9 mouse cellular contexts compared by ENCODE assay signal in genomic region chr8:120190810-120191413, GRCm38 (mm10). TPM values are rescaled to one million over a fixed set of nuclear protein-coding genes. Genes with fewer than 3 reads are reported as not detected.
DNase-seq lines count a peak whose midpoint lies in the region; ATAC-seq and TF ChIP-seq lines count a peak whose summit lies in the region.
"Had no signal": no experiment of that assay in that cellular context is flagged by ENCODE, and none has a peak within 500 bp of the region (broad histone marks: within the 10 kb centered on the region; RNA-seq: fewer than 3 reads in every experiment).

No protein-coding gene starts in this region.

- peak; percentile 57; the same call in 1 of the 2 replicates for TF ChIP-seq EP300 in heart, adult 2 months (IDR thresholded peaks at IDR 0.05; ENCODE audit: insufficient read depth, low read depth, low read length)

- peak overlapping the region; percentile 54 for H3K4me2 ChIP-seq in embryonic facial prominence, embryonic 13.5 days
- H3K4me2 ChIP-seq in midbrain, embryonic 11.5 days = peak overlapping the region; percentile 14; the same call in 1 of the 2 replicates
- H3K4me2 ChIP-seq in stomach, embryonic 14.5 days (replicated peaks; ENCODE audit: low read depth, low read length) = peak overlapping the region; percentile 26

- no peaks in the 10 kb centered on the region for H3K36me3 ChIP-seq in embryonic facial prominence, embryonic 13.5 days
- H3K36me3 ChIP-seq in heart, adult 2 months (ENCODE audit: control insufficient read depth, insufficient read depth, low read length) = no peaks in the 10 kb centered on the region
- H3K36me3 ChIP-seq in kidney, adult 2 months (ENCODE audit: control insufficient read depth, insufficient read depth, low read length) = no peaks in the 10 kb centered on the region
- no peaks in the 10 kb centered on the region for H3K36me3 ChIP-seq in midbrain, embryonic 11.5 days (ENCODE audit: control insufficient read depth, insufficient read depth, low read length)
- no peaks in the 10 kb centered on the region for H3K36me3 ChIP-seq in stomach, embryonic 14.5 days (ENCODE audit: control insufficient read depth, insufficient read depth, low read length)

- H3K9ac ChIP-seq in embryonic facial prominence, embryonic 13.5 days = peak overlapping the region; percentile 46
- peak overlapping the region; percentile 86 for H3K9ac ChIP-seq in heart, adult 2 months (ENCODE audit: low read depth, low read length)
- peak overlapping the region; percentile 14; the same call in 1 of the 2 replicates for H3K9ac ChIP-seq in midbrain, embryonic 11.5 days (ENCODE audit: low read length)
- no peak overlapping the region for H3K9ac ChIP-seq in stomach, embryonic 14.5 days (replicated peaks; ENCODE audit: low read depth, low read length)

- TF ChIP-seq CTCF in heart, adult 2 months (IDR thresholded peaks at IDR 0.05) = peak; percentile 20; the same call in 1 of the 2 replicates
- TF ChIP-seq CTCF in kidney, adult 2 months (conservative IDR thresholded peaks at IDR 0.05; ENCODE audit: insufficient read depth, insufficient read length, low read depth, low read length) = no peak

- 35% methylated on average over 19 of the region's 20 CpGs for WGBS in embryonic facial prominence, embryonic 13.5 days
- WGBS in heart, adult 2 months = 23% methylated on average over 20 of the region's 20 CpGs
- 24% methylated on average over 20 of the region's 20 CpGs for WGBS in kidney, adult 2 months
- 49% methylated on average over 20 of the region's 20 CpGs for WGBS in midbrain, embryonic 11.5 days
- WGBS in stomach, embryonic 14.5 days = 20% methylated on average over 20 of the region's 20 CpGs

- H3K4me3 ChIP-seq in embryonic facial prominence, embryonic 13.5 days = peak overlapping the region; percentile 25
- H3K4me3 ChIP-seq in heart, adult 2 months = peak overlapping the region; percentile 5; the same call in 1 of the 2 replicates
- peak overlapping the region; percentile 29; the same call in 1 of the 2 replicates for H3K4me3 ChIP-seq in kidney, adult 2 months (ENCODE audit: insufficient read depth, low read depth, low read length)
- no peak overlapping the region for H3K4me3 ChIP-seq in midbrain, embryonic 11.5 days (ENCODE audit: low read depth, low read length)
- H3K4me3 ChIP-seq in stomach, embryonic 14.5 days (ENCODE audit: low read depth, low read length) = no peak overlapping the region

- ATAC-seq in embryonic facial prominence, embryonic 13.5 days (ENCODE audit: insufficient number of reproducible peaks, insufficient read depth, low FRiP score, low TSS enrichment, low read depth) = peak; percentile 71
- peak; percentile 74 for ATAC-seq in midbrain, embryonic 11.5 days (ENCODE audit: low FRiP score)
- ATAC-seq in stomach, embryonic 14.5 days (ENCODE audit: insufficient number of reproducible peaks, insufficient read depth, low FRiP score, low read depth) = peak; percentile 87
- no peak for ATAC-seq in megakaryocyte, adult 5-6 weeks (ENCODE audit: poor library complexity, severe bottlenecking)

- intact Hi-C loops in heart, adult 2 months (cut with DNase I) = no loop called here
- intact Hi-C loops in left cerebral cortex, postnatal 36 days (cut with DNase I) = no loop called here

- no peak for TF ChIP-seq POLR2A in heart, adult 2 months (IDR thresholded peaks at IDR 0.05; ENCODE audit: insufficient read depth, low read depth, low read length)
- no peak for TF ChIP-seq POLR2A in kidney, adult 2 months (IDR thresholded peaks at IDR 0.05; ENCODE audit: low read depth, low read length)

- peak; percentile 91 to 94 for DNase-seq in adrenal gland, postnatal 4 days (ENCODE audit: low spot score in 2 of 2)
- peak; percentile 96 to 98 for DNase-seq in heart, adult 2 months
- DNase-seq in kidney, adult 2 months = peak; percentile 96
- peak; percentile 84 to 86 for DNase-seq in left cerebral cortex, postnatal 36 days (ENCODE audit: low spot score in 2 of 2)
- DNase-seq in midbrain, embryonic 11.5 days (ENCODE audit: low spot score, missing footprints) = no peak

- H3K27ac ChIP-seq in embryonic facial prominence, embryonic 13.5 days = peak overlapping the region; percentile 82
- peak overlapping the region; percentile 89 for H3K27ac ChIP-seq in heart, adult 2 months
- H3K27ac ChIP-seq in kidney, adult 2 months (ENCODE audit: insufficient read depth, low read depth, low read length) = peak overlapping the region; percentile 91
- H3K27ac ChIP-seq in midbrain, embryonic 11.5 days (ENCODE audit: low read depth, low read length) = peak overlapping the region; percentile 5; the same call in 1 of the 2 replicates
- H3K27ac ChIP-seq in stomach, embryonic 14.5 days (ENCODE audit: low read length) = peak overlapping the region; percentile 87

- peaks cover 32% of the 10 kb centered on the region for H3K4me1 ChIP-seq in embryonic facial prominence, embryonic 13.5 days
- peaks cover 33% of the 10 kb centered on the region for H3K4me1 ChIP-seq in heart, adult 2 months (ENCODE audit: control insufficient read depth, insufficient read depth, low read length)
- H3K4me1 ChIP-seq in kidney, adult 2 months (ENCODE audit: control insufficient read depth, insufficient read depth, low read length) = peaks cover 16% of the 10 kb centered on the region
- peaks cover 9% of the 10 kb centered on the region for H3K4me1 ChIP-seq in midbrain, embryonic 11.5 days (ENCODE audit: control insufficient read depth, insufficient read depth, low read length)
- peaks cover 23% of the 10 kb centered on the region for H3K4me1 ChIP-seq in stomach, embryonic 14.5 days (ENCODE audit: control insufficient read depth, insufficient read depth, low read length)

- H3K9me3 ChIP-seq in embryonic facial prominence, embryonic 13.5 days = no peaks in the 10 kb centered on the region
- H3K9me3 ChIP-seq in midbrain, embryonic 11.5 days (ENCODE audit: control insufficient read depth, low read length) = no peaks in the 10 kb centered on the region; the same call in 1 of the 2 replicates
- no peaks in the 10 kb centered on the region for H3K9me3 ChIP-seq in stomach, embryonic 14.5 days (ENCODE audit: control insufficient read depth, low read depth, low read length)

- H3K79me2 ChIP-seq in heart, adult 2 months (replicated peaks; ENCODE audit: control insufficient read depth, insufficient read depth, low read length) = no peaks in the 10 kb centered on the region

- H3K27me3 ChIP-seq in embryonic facial prominence, embryonic 13.5 days = no peaks in the 10 kb centered on the region
- no peaks in the 10 kb centered on the region for H3K27me3 ChIP-seq in heart, adult 2 months (ENCODE audit: control insufficient read depth, insufficient read depth, low read length)
- H3K27me3 ChIP-seq in kidney, adult 2 months (replicated peaks; ENCODE audit: control insufficient read depth, insufficient read depth, low read length) = no peaks in the 10 kb centered on the region
- no peaks in the 10 kb centered on the region for H3K27me3 ChIP-seq in midbrain, embryonic 11.5 days (ENCODE audit: control insufficient read depth, insufficient read depth, low read length)
- no peaks in the 10 kb centered on the region for H3K27me3 ChIP-seq in stomach, embryonic 14.5 days (ENCODE audit: control insufficient read depth, insufficient read depth, low read length)

RNA-seq across cellular contexts. Expression of gene Fam92b, which starts 13.6 kb away (rescaled TPM):
- total RNA-seq in adrenal gland, postnatal 4 days (2021) = 1 to 10 TPM; 1.6 to 2.3 TPM
- polyA plus RNA-seq in embryonic facial prominence, embryonic 13.5 days (2015; fragmentation: Nextera tagmentation; extraction: Ambion mirVana) = 1.3 and 1.7 TPM in 2 replicates
- not detected for total RNA-seq in heart, adult 2 months (2021)
- polyA plus RNA-seq in heart, adult 2 months (2012; rRNA removed) = 1.0 TPM in 1 of 2 replicates, not detected in the other
- polyA plus RNA-seq in kidney, adult 2 months (2012; rRNA removed) = not detected in 2 replicates
- under 1 TPM; 0.27 to 0.45 TPM for total RNA-seq in left cerebral cortex, postnatal 36 days (2021)
- 2.4 and 3.4 TPM in 2 replicates for polyA plus RNA-seq in midbrain, embryonic 11.5 days (2014; fragmentation: Nextera tagmentation; extraction: Ambion mirVana)
- polyA plus RNA-seq in stomach, embryonic 14.5 days (2014; fragmentation: Nextera tagmentation; extraction: Ambion mirVana) = 1.2 and 2.0 TPM in 2 replicates
- not detected in 2 replicates for total RNA-seq in megakaryocyte, adult 5-6 weeks (2015)
- total RNA-seq in megakaryocyte, adult 5-6 weeks (2017) = not detected in 2 replicates
- total RNA-seq: common myeloid progenitor, adult 5-6 weeks had no signal

RNA-seq across cellular contexts. Expression of gene Gse1, which starts 37.3 kb away (rescaled TPM):
- total RNA-seq in adrenal gland, postnatal 4 days (2021) = 10 to 100 TPM; 58.1 to 60.7 TPM
- 6.4 and 8.6 TPM in 2 replicates for polyA plus RNA-seq in embryonic facial prominence, embryonic 13.5 days (2015; fragmentation: Nextera tagmentation; extraction: Ambion mirVana)
- total RNA-seq in heart, adult 2 months (2021) = 10 to 100 TPM; 21.0 to 24.3 TPM
- polyA plus RNA-seq in heart, adult 2 months (2012; rRNA removed) = 12.1 and 12.8 TPM in 2 replicates
- polyA plus RNA-seq in kidney, adult 2 months (2012; rRNA removed) = 14.8 and 15.6 TPM in 2 replicates
- 10 to 100 TPM; 64.1 to 87.6 TPM for total RNA-seq in left cerebral cortex, postnatal 36 days (2021)
- 18.5 and 20.7 TPM in 2 replicates for polyA plus RNA-seq in midbrain, embryonic 11.5 days (2014; fragmentation: Nextera tagmentation; extraction: Ambion mirVana)
- 11.1 and 11.6 TPM in 2 replicates for polyA plus RNA-seq in stomach, embryonic 14.5 days (2014; fragmentation: Nextera tagmentation; extraction: Ambion mirVana)
- 17.1 and 18.3 TPM in 2 replicates for total RNA-seq in megakaryocyte, adult 5-6 weeks (2015)
- total RNA-seq in megakaryocyte, adult 5-6 weeks (2017) = 6.1 and 11.4 TPM in 2 replicates

Comparison
In these comparisons a context has a peak if more than half of its experiments do, and no peak if none do; other contexts are left out.
1. H3K27ac ChIP-seq: peak in every context shown above with its lines; median percentile 91 in kidney, adult 2 months; 89 in heart, adult 2 months; 87 in stomach, embryonic 14.5 days; 82 in embryonic facial prominence, embryonic 13.5 days; 5 in midbrain, embryonic 11.5 days.
2. H3K4me3 ChIP-seq: peak in embryonic facial prominence, embryonic 13.5 days (single experiment), heart, adult 2 months (single experiment) and kidney, adult 2 months (single experiment); none in midbrain, embryonic 11.5 days (single experiment) and stomach, embryonic 14.5 days (single experiment).
3. Peak in every context shown above with its lines, with median percentiles within 50 percentile points of each other: H3K4me2 ChIP-seq.